Mouse (Mus musculus) neural tube, embryonic 13.5 days (tissue): ENCODE results near the gene Necap2. TPM values are rescaled to one million over a fixed set of nuclear protein-coding genes. Genes with fewer than 3 reads are reported as not detected.

ENCODE experiments used
- ATAC-seq: fragments of 200-750 bp; cut with Nextera tagmentation; 2 replicates; pipeline ENCODE4 v1.8.0; 2017; ENCODE audit warnings: low read depth, mild to moderate bottlenecking, moderate TSS enrichment, moderate library complexity
- H3K27ac ChIP-seq: fragments of 300-500 bp; sonication (generic); replicated peaks from 2 replicates; pipeline ENCODE4 v1.5.1; 2015; ENCODE audit warnings: moderate library complexity, mild to moderate bottlenecking, inconsistent platforms
- H3K27me3 ChIP-seq: fragments of 300-500 bp; sonication (generic); 2 replicates; pipeline ENCODE4 v1.6.1; 2015; ENCODE audit warnings: mild to moderate bottlenecking, inconsistent platforms
- H3K36me3 ChIP-seq: fragments of 300-500 bp; sonication (generic); 2 replicates; pipeline ENCODE4 v1.6.1; 2015; ENCODE audit warnings: mild to moderate bottlenecking, inconsistent platforms
- H3K4me1 ChIP-seq: fragments of 300-500 bp; sonication (generic); replicated peaks from 2 replicates; pipeline ENCODE4 v1.6.1; 2015; ENCODE audit warnings: inconsistent platforms
- H3K4me2 ChIP-seq: fragments of 300-500 bp; sonication (generic); 2 replicates; pipeline ENCODE4 v1.6.1; 2015; ENCODE audit warnings: inconsistent platforms, mild to moderate bottlenecking, moderate library complexity
- H3K4me3 ChIP-seq: fragments of 300-500 bp; sonication (generic); 2 replicates; pipeline ENCODE4 v1.5.1; 2015; ENCODE audit warnings: mild to moderate bottlenecking, inconsistent platforms
- H3K9ac ChIP-seq: fragments of 300-500 bp; sonication (generic); 2 replicates; pipeline ENCODE4 v1.6.1; 2015; ENCODE audit warnings: moderate library complexity, mild to moderate bottlenecking, inconsistent platforms
- H3K9me3 ChIP-seq: fragments of 300-500 bp; sonication (generic); 2 replicates; pipeline ENCODE4 v1.6.1; 2016; ENCODE audit warnings: inconsistent platforms
- WGBS: fragments of 180-500 bp; shearing (Covaris S2); methylation state at CpG from one replicate; pipeline ENCODE4 v1.1.7; 2015; 5-methylcytosine and 5-hydroxymethylcytosine counted together
- polyA plus RNA-seq: library from polyadenylated mRNA; unstranded; fragments of >200 nt; fragmentation: Nextera tagmentation; extraction: Ambion mirVana; gene quantifications from 2 replicates; pipeline ENCODE4 v1.2.1, GENCODE M21; 2015

Gene Necap2
- polyA plus RNA-seq, 1 experiment from 2014 or later = 55.5 TPM

GRCm38 (mm10) chr4:141024052-141024451 lies 54.1 kb downstream of the Necap2 start:
- Histone ChIP-seq H3K9ac (no peak overlapping the region), H3K27ac (no peak overlapping the region), H3K27me3 (no peaks in the 10 kb centered on the region), H3K4me2 (no peak overlapping the region), H3K36me3 (peaks cover 66% of the 10 kb centered on the region), H3K4me3 (no peak overlapping the region), H3K9me3 (no peaks in the 10 kb centered on the region), H3K4me1 (peaks cover 34% of the 10 kb centered on the region)
- no peak for ATAC-seq
- 83% methylated on average over 9 of the region's 9 CpGs for whole genome bisulfite sequencing

GRCm38 (mm10) chr4:141021614-141021929 lies 56.6 kb downstream of the Necap2 start:
- no peak overlapping the region for H3K4me3 ChIP-seq
- H3K4me2 ChIP-seq = 0 out of 2 replicates have a peak overlapping the region, but pooled peaks have one; percentile 16
- peaks cover 59% of the 10 kb centered on the region for H3K36me3 ChIP-seq
- H3K9me3 ChIP-seq = no peaks in the 10 kb centered on the region
- peak overlapping the region; percentile 91 for H3K27ac ChIP-seq
- H3K9ac ChIP-seq = peak overlapping the region; percentile 51; the same call in 1 of the 2 replicates
- H3K27me3 ChIP-seq = no peaks in the 10 kb centered on the region
- 46% methylated on average over 11 of the region's 11 CpGs for WGBS
- H3K4me1 ChIP-seq = peaks cover 52% of the 10 kb centered on the region
- ATAC-seq = peak; percentile 55

- Histone ChIP-seq H3K36me3 (peaks cover 60% of the 10 kb centered on the region), H3K27me3 (no peaks in the 10 kb centered on the region), H3K4me3 (no peak overlapping the region), H3K9ac (peak overlapping the region; percentile 51), H3K27ac (peak overlapping the region; percentile 91), H3K9me3 (no peaks in the 10 kb centered on the region), H3K4me2 (0 out of 2 replicates have a peak overlapping the region, but pooled peaks have one; percentile 16), H3K4me1 (peaks cover 54% of the 10 kb centered on the region)
- peak; percentile 70 for ATAC-seq
- WGBS = 11% methylated on average over 14 of the region's 14 CpGs
These were observed 57.1 kb downstream of the Necap2 start for GRCm38 (mm10) chr4:141020811-141021613.

- WGBS = 89% methylated on average over 17 of the region's 17 CpGs
- Histone ChIP-seq H3K4me2 (no peak overlapping the region), H3K27me3 (no peaks in the 10 kb centered on the region), H3K4me1 (peaks cover 57% of the 10 kb centered on the region), H3K9ac (peak overlapping the region; percentile 51; the same call in 1 of the 2 replicates), H3K4me3 (no peak overlapping the region), H3K9me3 (no peaks in the 10 kb centered on the region), H3K36me3 (peaks cover 60% of the 10 kb centered on the region), H3K27ac (peak overlapping the region; percentile 91)
- ATAC-seq = no peak
These were observed 57.9 kb downstream of the Necap2 start for GRCm38 (mm10) chr4:141020220-141020619.

- Histone ChIP-seq H3K36me3 (peaks cover 67% of the 10 kb centered on the region), H3K4me3 (no peak overlapping the region), H3K27ac (peak overlapping the region; percentile 62; the same call in 1 of the 2 replicates), H3K4me2 (no peak overlapping the region), H3K9me3 (no peaks in the 10 kb centered on the region), H3K9ac (no peak overlapping the region), H3K27me3 (no peaks in the 10 kb centered on the region), H3K4me1 (peaks cover 70% of the 10 kb centered on the region)
- ATAC-seq = no peak
- WGBS = 81% methylated on average over 29 of the region's 29 CpGs
These were observed 60.3 kb downstream of the Necap2 start for GRCm38 (mm10) chr4:141017657-141018436.

Other genes starting within 250 kb of the Necap2 start
- 0.10 and 0.11 TPM in 2 replicates for gene Padi1, start 232.6 kb downstream of the Necap2 start, polyA plus RNA-seq
- gene Padi2, start 172.0 kb downstream of the Necap2 start, polyA plus RNA-seq = 4.4 and 6.0 TPM in 2 replicates
- 473 and 497 TPM in 2 replicates for gene Sdhb, start 117.2 kb downstream of the Necap2 start, polyA plus RNA-seq
- 133 and 144 TPM in 2 replicates for gene Atp13a2, start 91.5 kb downstream of the Necap2 start, polyA plus RNA-seq
- 248 and 255 TPM in 2 replicates for gene Mfap2, start 67.9 kb downstream of the Necap2 start, polyA plus RNA-seq
- gene Crocc, start 17.8 kb downstream of the Necap2 start, polyA plus RNA-seq = 4.9 and 7.2 TPM in 2 replicates
- not detected in 2 replicates for gene Spata21, start 10.0 kb upstream of the Necap2 start, polyA plus RNA-seq
- 23.4 and 27.2 TPM in 2 replicates for gene Szrd1, start 61.4 kb upstream of the Necap2 start, polyA plus RNA-seq
- 23.2 and 24.2 TPM in 2 replicates for gene Fbxo42, start 69.6 kb upstream of the Necap2 start, polyA plus RNA-seq
- gene Rsg1, start 135.6 kb upstream of the Necap2 start, polyA plus RNA-seq = 6.4 and 7.0 TPM in 2 replicates
- 2.1 and 2.2 TPM in 2 replicates for gene Arhgef19, start 161.1 kb upstream of the Necap2 start, polyA plus RNA-seq
- gene Epha2, start 222.9 kb upstream of the Necap2 start, polyA plus RNA-seq = 1.7 and 2.2 TPM in 2 replicates